Mouse (Mus musculus) lung, postnatal 14 days (tissue): ENCODE results near the gene Pcp4l1.

Experiments used
- DNase-seq: peaks from one replicate; pipeline ENCODE4 v3.0.0; 2021

Gene Pcp4l1

DNA sequence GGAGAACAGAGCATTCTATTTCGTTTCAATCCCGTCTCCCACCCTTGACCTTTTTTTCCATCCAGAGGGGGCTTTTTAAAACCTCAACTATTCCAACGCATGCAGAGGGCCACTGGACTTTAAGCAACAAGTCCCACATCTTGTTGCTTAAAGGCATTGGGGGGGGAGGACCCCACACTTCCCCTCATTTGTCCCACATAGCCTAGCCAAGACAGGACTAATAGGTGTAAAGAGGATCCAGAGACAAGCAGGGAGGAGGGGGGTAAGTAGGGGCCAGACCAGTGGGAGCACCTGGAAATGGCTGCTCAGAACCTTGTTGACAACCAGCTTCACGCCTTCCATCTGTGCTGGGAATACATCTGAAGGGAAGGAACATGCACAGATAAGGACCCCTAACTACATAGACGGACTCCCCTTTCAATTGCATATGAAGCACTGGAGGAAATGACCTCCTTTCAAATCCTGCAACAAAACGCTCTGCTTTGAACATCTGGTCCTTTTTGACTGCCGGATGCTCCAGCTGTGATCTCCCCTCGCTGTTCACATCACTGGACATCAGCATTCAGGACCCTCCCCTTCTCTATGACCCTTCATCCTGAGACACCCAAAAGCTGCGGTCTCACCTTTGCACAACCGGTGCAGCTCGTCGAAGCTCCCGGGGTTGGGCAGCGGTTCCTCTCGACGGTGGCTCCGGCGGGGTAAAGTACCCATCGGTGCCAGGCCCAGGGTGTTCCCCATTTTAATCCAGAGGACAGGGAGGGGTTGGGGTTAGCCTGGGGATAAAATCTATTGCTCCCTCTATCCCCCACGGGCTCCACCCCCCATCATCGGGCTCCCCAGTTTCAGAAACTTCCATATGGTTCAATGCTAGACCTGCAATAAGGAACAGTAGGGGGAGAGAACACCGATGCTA, 25.5 kb upstream of the Pcp4l1 start:
- DNase-seq: no peak

DNA sequence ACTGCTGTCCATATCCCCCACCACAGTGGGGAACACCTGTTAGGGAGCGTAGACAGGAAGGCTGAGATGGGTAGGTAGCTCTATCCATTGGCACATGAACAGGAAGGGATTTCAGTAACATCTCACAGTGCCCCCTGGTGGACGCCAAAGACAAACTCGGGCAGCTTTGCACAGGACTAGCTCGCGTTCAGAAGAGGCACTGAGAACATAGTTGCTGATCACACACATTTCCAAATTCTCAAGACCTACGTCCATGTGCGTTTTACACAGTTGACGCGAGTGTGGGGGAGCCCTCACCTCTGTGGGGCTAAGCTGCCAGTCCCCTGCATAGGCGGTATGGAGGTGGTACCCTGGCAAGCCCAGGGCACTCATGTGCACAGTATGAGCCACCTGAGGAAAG, 24.8 kb upstream of the Pcp4l1 start:
- peak; percentile 91 for DNase-seq

DNA sequence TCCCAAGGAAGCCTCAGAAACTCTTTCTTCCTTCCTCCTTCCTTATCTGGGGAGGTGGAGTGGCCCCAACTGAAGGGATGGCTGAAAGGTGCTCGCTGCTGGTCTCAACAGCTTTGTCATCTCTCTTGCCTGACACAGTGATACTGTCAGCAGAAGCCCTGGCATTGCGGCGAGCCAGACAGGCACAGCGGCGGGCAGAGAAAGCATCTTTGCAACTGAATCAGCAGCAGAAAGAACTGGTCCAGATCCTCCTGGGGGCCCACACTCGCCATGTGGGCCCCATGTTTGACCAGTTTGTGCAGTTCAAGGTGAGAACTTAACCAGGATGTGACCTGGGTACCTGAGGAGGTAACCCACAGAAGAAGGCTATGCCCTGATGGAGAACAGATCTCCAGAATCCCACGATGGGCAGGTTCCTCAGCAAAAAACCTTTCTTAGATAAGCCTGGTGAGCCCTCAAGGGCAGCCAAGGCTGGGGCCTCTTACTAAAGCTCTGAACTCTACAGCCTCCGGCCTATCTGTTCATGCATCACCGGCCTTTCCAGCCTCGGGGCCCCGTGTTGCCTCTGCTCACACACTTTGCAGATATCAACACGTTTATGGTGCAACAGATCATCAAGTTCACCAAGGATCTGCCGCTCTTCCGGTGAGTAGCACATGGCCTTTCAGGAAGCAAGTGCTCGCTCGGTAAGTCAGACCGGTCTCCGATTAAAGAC, 20.3 kb upstream of the Pcp4l1 start:
- DNase-seq: no peak

DNA sequence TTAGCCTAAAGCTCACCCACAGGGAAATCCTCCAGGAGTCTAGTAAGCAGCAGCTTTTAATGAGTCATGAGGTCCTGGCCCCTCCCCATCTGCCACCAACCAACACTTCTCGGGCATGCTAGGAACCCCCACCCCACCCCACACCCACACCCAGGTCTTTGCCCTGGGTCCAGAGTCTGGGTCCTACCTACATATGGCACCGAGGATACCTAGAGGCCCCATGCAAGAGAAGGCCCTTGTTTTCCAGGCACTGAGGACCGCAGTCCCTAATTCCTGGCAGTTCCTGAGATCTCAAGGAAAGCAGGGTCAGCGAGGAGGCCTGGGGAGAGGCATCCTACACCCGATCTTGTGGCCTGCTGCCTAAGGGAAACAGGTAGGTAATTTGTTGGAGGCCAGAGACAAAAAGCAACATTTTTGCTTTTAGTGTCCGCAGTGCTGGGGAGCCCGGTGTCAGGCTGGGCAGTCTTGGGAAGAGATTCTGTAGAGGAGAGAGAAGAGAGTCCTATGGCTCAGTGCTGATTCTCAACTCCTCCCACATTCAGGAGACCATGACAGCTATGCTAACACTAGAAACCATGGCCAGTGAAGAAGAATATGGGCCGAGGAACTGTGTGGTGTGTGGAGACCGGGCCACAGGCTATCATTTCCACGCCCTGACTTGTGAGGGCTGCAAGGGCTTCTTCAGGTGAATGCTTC, 17.9 kb upstream of the Pcp4l1 start, which contains the start of gene Nr1i3:
Gene Nr1i3, plus strand, starts transcription at position 170 of the 696 bp plus-strand sequence.
- DNase-seq: no peak

DNA sequence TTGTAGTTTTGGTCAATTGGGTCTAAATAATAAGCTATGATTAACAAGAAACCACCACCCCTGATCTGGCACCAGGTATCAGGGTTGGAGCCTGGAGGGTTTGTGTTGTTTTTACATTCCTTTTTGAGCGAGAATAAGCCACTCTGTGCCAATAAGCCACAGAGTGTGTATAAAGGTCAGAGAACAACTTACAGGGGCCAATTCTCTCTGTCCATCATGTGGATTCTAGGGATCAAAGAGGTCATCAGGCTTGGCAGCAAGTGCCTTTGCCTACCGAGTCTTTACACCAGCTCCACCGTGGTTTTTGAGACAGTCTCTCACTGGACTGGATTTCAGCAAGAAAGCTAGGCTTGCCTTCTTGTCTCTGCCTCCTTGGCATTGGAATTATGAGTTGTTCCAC, 16.8 kb upstream of the Pcp4l1 start:
- no peak for DNase-seq

DNA sequence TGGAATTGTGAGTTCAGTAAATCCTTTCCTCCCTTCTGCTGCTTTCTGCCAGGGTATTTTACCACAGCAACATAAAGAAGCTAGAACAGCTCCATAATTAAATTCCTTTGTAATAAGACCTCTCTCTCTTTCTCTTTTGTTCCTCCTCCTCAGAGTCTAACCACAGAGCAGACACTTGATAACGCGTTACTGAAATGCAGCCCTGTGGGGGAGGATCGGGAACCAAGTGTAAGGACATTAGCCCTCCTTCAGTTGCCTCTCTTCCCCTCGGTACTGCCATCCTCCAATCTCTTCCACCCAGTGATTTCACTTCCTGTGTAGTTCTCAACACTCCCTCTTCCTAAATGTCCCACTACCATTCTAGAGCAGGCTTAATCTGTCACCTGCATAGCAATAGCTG, 13.3 kb upstream of the Pcp4l1 start:
- DNase-seq: no peak

DNA sequence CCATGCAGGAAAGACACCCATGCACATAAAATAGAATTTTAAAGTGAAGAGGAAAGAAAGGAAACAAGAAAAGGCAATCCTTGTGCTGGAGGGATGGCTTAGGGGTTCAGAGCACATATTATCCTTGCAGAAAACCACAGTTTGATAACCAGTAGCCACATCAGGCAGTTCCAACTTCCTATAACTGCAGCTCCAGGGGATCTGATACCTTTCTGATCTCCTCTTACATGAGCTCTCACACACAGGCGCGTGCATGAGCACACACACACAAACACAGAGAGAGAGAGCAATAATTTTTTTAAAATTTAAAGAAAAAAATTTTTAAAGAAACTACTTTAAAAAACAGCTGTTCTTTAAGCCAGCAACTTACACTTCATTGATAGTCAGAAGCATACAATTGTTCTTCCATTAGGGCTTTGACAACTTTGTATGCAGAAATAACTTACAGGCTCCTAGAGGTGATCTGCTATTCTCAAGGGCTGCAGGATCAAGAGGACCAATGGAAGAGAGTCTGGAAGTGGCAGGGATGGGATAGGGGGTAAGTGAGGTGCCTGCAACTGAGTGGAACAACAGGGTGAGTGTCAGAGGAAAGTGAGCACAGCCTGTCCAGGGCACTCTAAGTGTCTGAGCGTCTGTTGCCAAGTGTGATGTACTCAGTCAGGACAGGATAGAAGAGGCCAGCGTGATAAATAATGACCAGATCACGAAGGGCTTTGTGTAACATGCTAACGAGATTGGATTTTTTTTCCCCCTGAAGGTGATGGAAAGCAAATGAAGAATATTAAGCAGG, 9.8 kb upstream of the Pcp4l1 start:
- DNase-seq: no peak

DNA sequence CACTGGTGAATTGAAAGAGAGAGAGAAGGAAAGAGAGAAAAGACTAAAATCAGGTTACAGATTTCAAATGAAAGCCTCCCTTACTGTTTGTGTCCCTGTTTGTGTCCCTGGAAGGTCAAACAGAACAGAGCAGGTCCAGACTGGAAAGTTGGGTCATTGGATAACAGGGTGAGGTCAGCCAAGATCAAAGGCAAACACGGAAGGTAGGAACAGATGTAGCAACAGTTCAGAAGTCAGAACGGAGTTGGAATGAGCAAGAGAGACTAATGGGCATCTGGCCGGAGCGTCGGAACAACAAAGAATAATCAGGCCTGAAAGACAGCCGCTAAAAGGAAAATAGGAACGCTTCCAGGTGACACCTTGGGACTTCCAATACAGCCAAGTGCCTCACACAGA, 8.2 kb upstream of the Pcp4l1 start:
- no peak for DNase-seq

DNA sequence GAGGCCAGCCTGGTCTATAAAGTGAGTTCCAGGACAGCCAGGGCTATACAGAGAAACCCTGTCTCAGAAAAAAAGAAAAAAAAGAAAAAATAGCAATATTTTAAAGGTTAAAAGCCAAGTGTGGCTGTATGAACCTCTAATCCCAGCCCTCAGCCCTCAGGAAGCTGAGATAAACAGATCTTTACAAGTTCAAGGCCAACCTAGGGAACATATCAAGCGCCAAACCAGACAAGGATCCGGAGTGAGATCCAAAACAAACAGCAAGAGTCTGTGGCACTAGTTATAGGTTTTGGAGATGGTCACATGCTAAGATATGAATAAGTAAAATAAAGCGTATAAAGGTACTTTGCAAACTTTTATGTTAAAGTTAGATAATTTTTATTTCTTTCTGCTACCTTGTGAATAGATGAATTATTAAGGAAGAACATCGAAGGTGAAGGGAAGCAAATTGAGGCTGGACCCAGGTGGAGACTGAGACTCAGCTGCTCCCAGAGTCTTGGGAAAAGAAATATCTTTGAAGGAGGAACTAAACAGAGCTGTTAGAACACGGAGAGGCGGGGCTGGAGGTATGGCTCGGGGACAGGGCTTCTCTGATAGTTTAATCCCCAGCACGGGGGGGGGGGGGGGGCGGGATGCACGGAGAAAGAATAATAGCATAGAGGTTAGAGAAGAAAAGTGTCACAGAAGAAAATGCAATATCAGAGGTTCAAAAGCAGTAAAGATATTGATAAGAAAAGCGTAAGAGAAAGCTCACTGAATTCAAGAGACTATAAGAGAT, 7.6 kb upstream of the Pcp4l1 start:
- no peak for DNase-seq

DNA sequence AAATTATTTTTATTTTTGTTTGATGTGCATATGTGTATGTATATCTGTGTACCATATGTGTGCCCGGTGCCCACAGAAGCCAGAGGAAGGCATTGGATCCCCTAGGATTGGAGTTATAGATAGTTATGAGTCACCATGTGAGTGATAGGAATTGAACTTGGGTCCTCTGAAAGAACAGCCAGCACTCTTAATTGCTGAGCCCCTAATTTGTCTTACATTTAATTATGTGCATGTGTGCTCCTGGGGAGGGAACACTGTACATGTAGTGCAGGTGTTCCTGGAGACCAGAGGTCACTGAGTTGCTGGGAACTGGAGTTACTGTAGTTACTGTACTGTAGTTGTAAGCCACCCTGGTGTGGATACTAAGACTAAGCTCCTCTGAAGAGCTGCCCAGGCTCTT, 4.7 kb upstream of the Pcp4l1 start:
- no peak for DNase-seq

DNA sequence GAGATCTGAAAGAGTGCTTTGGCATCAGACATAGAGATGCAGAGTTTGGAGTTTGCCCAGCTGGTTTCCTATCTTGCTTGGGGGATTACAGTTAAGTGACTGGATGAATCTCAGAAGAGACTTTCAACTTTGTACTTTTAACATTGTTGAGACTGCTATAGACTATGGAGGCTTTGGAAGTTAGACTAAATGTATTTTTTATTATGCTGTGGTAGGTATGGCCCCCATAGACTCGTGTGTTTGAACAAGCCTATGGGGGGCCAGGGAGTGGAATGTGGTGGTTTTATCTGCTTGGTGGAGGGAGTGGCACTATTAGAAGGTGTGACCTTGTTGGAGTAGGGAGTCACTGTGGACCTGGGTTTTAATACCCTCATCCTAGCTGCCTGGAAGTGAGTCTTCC, 3.5 kb upstream of the Pcp4l1 start:
- no peak for DNase-seq

DNA sequence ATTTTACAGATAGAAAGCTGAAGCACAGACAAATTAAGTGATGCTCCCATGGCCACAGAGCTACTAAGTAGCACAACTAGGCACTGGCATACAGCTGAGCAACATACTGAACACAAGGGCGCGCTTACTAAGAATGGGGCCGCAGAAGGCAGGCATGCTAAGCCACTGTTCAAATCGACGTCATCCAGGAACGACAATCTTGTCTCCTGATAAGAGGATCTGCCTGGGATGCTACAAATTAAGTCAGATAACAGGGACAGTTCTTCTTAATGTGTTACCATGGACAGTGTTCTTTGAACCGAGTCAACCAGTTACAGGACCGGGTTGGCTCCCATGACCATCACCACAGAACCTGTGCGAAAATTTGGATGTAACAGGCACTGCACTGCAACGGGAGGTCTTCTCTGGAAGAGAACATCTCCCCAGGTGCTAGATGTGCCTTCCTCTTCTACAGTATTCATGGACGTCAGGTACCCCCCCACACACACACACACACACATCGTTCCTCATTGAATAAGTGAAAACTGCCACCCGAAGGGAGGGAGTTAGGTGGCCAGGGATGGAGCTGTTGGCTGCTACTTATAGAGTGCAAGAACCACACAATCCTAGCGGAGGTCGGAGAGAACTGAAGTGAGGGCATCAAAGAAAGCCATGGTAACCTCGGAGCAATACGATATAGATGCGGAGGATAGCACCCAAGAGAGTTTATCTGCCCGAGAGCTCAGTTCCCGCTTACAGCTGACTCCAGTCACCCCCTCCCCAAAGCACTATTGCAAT, 834 bp downstream of the Pcp4l1 start:
- no peak for DNase-seq

DNA sequence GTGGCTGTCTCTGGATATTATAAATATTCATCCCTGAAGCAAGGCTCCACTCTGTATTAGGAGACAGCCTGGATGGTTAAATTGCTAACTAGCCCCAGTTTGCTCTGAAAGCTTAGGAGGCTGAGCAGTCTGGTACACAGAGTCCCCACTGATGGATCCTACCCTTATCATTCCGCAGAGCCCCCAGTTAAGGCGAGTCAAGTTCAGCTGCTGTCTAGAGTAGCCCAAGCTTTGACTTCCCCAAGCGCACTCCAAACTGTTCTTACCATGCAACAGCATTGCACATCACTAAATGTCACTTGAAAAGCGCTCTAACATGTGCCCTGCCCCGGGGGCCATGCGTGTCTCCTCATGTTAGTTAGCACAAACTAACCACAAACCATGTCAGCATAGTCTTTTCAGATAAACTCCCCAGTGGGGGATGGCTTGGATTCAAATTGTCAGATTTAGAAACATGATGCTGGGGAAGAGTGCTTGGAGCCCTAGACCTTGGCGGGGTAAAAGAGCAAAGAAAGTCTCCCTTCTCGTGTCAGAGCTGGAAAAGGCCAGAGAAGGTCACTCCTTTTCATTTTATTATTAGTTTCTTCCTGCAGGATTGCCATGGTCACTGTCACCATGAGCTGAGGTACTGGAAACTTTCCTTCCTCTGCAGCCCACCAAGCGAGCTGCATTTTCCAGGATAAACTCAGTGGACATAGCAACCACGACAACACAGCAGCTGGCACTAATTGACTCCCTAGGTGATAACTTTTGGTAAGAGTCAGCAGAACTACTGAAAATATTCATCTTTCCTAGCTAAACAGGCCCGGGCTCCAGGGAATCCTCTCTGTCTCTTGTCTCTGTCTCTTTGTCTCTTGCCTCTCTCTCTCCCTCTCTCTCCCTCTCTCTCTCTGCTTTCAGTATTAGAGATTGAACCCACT, 1.9 kb downstream of the Pcp4l1 start:
- no peak for DNase-seq

DNA sequence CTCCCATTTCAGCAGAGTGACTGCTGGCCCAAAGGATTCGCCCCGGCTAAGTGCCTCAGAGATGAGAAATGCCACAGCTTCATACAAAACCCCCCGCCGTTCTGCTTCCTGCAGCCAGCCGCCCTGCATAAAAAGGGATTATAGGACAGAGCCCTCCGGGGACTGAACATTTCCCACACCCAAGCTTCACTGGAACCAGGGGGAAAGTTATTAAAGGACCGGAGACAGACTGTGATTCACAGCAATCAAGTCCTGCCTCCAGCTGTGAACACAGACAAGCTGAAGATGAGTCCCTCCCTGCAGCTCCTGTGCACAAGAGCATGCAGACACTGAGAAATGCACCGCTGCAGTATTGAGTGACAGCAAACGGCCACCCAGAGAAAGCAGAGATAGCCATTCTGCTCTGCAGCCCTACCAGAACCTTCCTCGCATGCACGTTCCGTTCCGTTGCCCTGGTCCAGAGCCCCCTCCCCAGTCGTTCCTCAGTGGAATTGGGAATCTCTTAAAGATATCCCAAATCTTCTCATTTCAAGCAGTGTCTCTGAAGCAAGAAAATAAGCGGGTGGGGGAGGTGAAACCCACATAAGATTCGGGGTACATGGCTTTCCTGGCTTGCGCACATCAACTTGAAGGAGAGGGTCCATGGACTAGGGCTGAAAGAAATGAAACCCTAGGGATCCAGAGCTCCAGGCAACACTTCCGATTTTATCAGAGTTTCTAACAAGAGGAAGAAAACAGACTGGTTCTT, 2.8 kb downstream of the Pcp4l1 start:
- DNase-seq: no peak

DNA sequence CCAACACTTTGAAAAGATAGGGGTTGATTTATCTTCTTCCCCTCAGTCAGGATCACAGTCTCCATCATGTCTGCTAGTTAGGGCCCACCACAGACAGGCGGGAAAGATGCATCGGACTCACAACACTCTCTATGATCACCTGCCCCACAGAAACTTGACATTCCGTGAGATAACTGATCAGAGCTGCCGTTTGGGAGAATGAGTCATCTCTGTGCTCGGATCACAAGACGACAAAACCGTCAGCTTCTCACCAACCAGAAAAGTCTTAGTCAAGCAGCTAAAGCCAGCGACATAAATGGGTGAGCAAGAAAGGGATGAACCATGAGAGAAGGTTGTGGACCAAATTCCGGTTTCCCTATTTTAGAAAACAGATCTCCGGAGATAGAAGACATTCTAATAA, 3.8 kb downstream of the Pcp4l1 start:
- no peak for DNase-seq

DNA sequence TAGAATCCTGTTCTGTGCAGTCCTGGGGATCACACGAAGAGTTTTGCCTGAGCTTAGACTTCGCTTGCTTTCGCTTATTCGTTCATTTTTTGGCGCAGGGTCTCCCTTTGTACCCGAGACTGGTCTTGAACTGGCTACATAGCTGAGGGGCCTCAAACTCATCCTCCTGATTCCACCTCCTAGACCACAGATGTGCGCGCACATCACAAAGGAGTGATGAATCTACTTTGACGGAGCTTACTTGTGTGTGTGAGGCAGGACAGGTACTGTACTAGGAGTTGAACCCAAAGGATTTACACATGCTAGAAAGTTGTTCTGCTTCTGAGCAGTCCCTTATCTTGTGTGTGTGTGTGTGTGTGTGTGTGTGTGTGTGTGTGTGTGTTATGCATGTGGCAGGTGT, 5.2 kb downstream of the Pcp4l1 start:
- no peak for DNase-seq

DNA sequence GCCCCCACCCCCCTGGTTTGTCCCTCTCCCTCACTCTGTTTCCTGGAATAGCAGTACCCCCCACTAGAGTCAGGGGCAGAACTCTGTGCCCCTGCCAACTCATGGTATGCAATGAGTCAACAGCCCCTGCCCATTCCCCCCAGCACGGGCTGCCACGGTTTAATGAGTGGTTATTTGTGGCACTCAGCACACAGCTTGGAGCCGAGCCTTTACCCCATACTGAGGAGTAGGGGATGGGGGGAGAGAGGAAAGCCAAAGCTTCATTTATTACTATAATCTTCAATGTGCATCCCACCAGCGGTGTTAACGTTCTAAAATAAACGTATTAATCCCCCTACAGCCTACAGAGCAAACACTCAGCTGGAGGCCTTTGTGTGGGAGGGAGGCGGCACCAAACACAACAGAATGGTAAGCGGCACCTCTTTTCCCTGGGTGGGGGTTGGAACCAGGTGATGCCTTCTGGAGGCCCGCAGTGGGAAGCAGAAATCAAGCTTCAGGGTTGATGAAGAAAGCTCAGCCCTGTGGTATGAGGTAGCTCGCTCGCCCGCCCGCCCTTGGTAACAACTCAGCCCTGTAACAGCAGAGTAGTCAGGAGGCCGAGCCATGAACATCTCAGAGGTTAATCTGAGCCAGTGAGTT, 6.5 kb downstream of the Pcp4l1 start:
- no peak for DNase-seq

DNA sequence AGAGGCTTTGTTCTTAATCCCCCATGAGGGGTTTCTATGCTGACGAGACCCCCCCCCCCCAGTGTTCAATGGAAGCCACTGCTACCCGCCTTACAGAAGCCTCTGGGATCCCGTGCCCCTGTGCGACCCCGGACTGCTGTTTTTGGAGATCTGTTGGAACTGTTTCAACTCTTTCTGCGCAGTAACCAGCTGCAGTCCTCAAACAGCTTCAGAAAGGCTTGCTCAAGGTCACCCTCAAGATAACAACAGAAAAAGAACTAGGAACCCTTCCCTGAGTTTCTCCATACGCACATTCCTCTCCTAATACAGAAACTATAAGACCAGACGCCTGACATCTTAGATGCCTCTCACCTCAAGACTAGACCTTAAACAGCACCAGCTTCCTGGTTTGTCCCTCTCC, 7.0 kb downstream of the Pcp4l1 start:
- no peak for DNase-seq
